ENCODE assay signal across 21 mouse cellular contexts in the genomic region with DNA sequence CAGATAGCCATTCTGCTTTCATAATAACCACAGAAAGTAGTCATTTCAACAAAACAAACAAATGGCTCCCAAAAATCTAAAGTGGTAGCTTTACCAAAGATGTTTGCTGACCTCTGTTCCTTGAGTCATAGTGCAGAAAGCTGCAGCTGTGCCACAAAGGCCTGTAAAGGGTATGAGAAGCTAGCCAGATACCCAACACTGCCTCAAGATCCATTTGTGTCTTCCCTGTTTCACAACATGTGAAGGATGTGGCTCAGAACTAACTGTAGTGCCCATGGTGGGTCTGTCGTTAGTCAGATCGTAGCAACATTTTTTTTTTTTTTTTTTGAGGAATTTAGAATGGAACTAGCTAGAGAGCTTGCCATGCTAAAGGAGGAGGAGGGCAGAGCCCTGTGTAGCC. TPM values are rescaled to one million over a fixed set of nuclear protein-coding genes. Genes with fewer than 3 reads are reported as not detected.
DNase-seq lines count a peak whose midpoint lies in the region; TF ChIP-seq lines count a peak whose summit lies in the region.
"Had no signal": no experiment of that assay in that cellular context is flagged by ENCODE, and none has a peak within 500 bp of the region (broad histone marks: within the 10 kb centered on the region; RNA-seq: fewer than 3 reads in every experiment).

No protein-coding gene starts in this region.

- TF ChIP-seq POLR2A in myocyte (IDR thresholded peaks at IDR 0.05; ENCODE audit: insufficient read length, low read depth) = no peak

- H3K27ac ChIP-seq in layer of hippocampus, adult 2 months = no peak overlapping the region
- H3K27ac ChIP-seq: embryonic facial prominence, embryonic 10.5 days; embryonic facial prominence, embryonic 12.5 days; forebrain, embryonic 13.5 days; forebrain, embryonic 15.5 days had no signal

- peak overlapping the region; percentile 56 for H3K4me2 ChIP-seq in myocyte (ENCODE audit: low read depth)
- H3K4me2 ChIP-seq: embryonic facial prominence, embryonic 12.5 days; forebrain, embryonic 13.5 days; forebrain, embryonic 15.5 days had no signal

- H3K79me2 ChIP-seq in C2C12 (ENCODE audit: control insufficient read depth, insufficient read depth) = no peaks in the 10 kb centered on the region
- no peaks in the 10 kb centered on the region for H3K79me2 ChIP-seq in myocyte (ENCODE audit: control insufficient read depth, insufficient read depth)

- H3K36me3 ChIP-seq in C2C12 (ENCODE audit: control insufficient read depth, insufficient read depth) = peaks cover 38% of the 10 kb centered on the region
- peaks cover 12% of the 10 kb centered on the region for H3K36me3 ChIP-seq in myocyte (ENCODE audit: control insufficient read depth, insufficient read depth)

- no peak overlapping the region for H3K4me3 ChIP-seq in C2C12 (ENCODE audit: insufficient read depth, poor library complexity, severe bottlenecking)
- H3K4me3 ChIP-seq in myocyte = no peak overlapping the region
- no peak overlapping the region for H3K4me3 ChIP-seq in layer of hippocampus, adult 2 months
- H3K4me3 ChIP-seq: embryonic facial prominence, embryonic 10.5 days; embryonic facial prominence, embryonic 12.5 days; forebrain, embryonic 13.5 days; forebrain, embryonic 15.5 days had no signal

- TF ChIP-seq CTCF in C2C12 (IDR thresholded peaks at IDR 0.05; ENCODE audit: control insufficient read depth, insufficient read depth, insufficient read length) = no peak
- TF ChIP-seq CTCF in layer of hippocampus, adult 2 months (conservative IDR thresholded peaks at IDR 0.05) = no peak

- H3ac ChIP-seq in C2C12 (ENCODE audit: control insufficient read depth, insufficient read length, low read depth) (no peak overlapping the region), myocyte (ENCODE audit: control insufficient read depth, insufficient read length) (no peak overlapping the region)

- H3K79me3 ChIP-seq in C2C12 (ENCODE audit: low read depth) = no peaks in the 10 kb centered on the region

- DNase-seq in 3134 (ENCODE audit: extremely low read depth, insufficient read length, low spot score) (peak; percentile 27), 3T3-L1 (ENCODE audit: low read depth, low spot score) (peak; percentile 36)
- DNase-seq in layer of hippocampus, adult 2 months (ENCODE audit: low spot score in 2 of 2) = no peak
- no peak for DNase-seq in spleen, postnatal 4 days (ENCODE audit: low spot score in 2 of 2)
- DNase-seq in urinary bladder, postnatal 10 days (ENCODE audit: low spot score) = no peak
- DNase-seq: adrenal gland, adult 8-10 months; adrenal gland, postnatal 14 days; adrenal gland, postnatal 36 days; B cell, adult 2 months; cerebellum, adult 11-12 months; cerebellum, adult 2 months; cerebellum, adult 9-10 months; cerebellum, postnatal 10 days; cerebellum, postnatal 25 days; forebrain, postnatal 0 days had no signal

- H3K27me3 ChIP-seq in C2C12 (ENCODE audit: control insufficient read depth, insufficient read depth, insufficient read length) (no peaks in the 10 kb centered on the region), myocyte (ENCODE audit: control insufficient read depth, insufficient read depth, insufficient read length) (no peaks in the 10 kb centered on the region)
- H3K27me3 ChIP-seq: embryonic facial prominence, embryonic 12.5 days; forebrain, embryonic 13.5 days; forebrain, embryonic 15.5 days had no signal

TF ChIP-seq in C2C12, 6 proteins besides CTCF, POLR2A, EP300 and RAD21:
- TF ChIP-seq MYOG (IDR thresholded peaks at IDR 0.05; ENCODE audit: control insufficient read depth, extremely low read depth, insufficient read length) = no peak
- no peak for TF ChIP-seq USF1 (IDR thresholded peaks at IDR 0.05; ENCODE audit: low read depth)
- peak; percentile 62 for TF ChIP-seq CEBPB (IDR thresholded peaks at IDR 0.05; ENCODE audit: low read depth)
- no peak for TF ChIP-seq FOSL1 (IDR thresholded peaks at IDR 0.05; ENCODE audit: insufficient read depth, low read length, poor library complexity, severe bottlenecking)
- TF ChIP-seq MAX (IDR thresholded peaks at IDR 0.05) = no peak
- TF ChIP-seq MYOD1 (IDR thresholded peaks at IDR 0.05; ENCODE audit: control insufficient read depth, insufficient read length, low read depth) = peak; percentile 71

TF ChIP-seq in myocyte, 11 proteins besides CTCF, POLR2A, EP300 and RAD21:
- no peak for TF ChIP-seq USF1 (IDR thresholded peaks at IDR 0.05; ENCODE audit: low read depth)
- TF ChIP-seq MYOD1 (IDR thresholded peaks at IDR 0.05; ENCODE audit: control insufficient read depth in 1 of 3, insufficient read length in 2 of 3, low read depth in 2 of 3) = peak in 2 of 3 experiments; percentile 11 to 33

RNA-seq across cellular contexts. Expression of gene Prmt3, which starts 46.4 kb away (rescaled TPM):
- 29.3 TPM for polyA plus RNA-seq in C2C12 (2012; fragmentation: generic; extraction: Trizol)
- 20.3 TPM for polyA plus RNA-seq in myocyte (2012; fragmentation: generic; extraction: Trizol)
- 10 to 100 TPM; 33.5 to 35.0 TPM for total RNA-seq in layer of hippocampus, adult 2 months (2021)

Comparison
In these comparisons a context has a peak if more than half of its experiments do, and no peak if none do; other contexts are left out.
1. DNase-seq: peak in 3134 (single experiment) and 3T3-L1 (single experiment); none in layer of hippocampus, adult 2 months (0 of 2), spleen, postnatal 4 days (0 of 2) and urinary bladder, postnatal 10 days (single experiment).